Mouse (Mus musculus): ENCODE data around the gene Cadps. TPM values are rescaled to one million over a fixed set of nuclear protein-coding genes. Genes with fewer than 3 reads are reported as not detected.

Cadps gene
- total and polyA plus RNA-seq, 3 experiments: 0.04 to 0.07 TPM; not detected in 1

GRCm38 (mm10) chr14:12394318-12394717 is 428.6 kb downstream of the Cadps start:
- no peak for DNase-seq (ENCODE audit: extremely low read depth)

GRCm38 (mm10) chr14:12393271-12393861 is 429.5 kb downstream of the Cadps start:
- Histone ChIP-seq H3K79me2 (replicated peaks; ENCODE audit: control insufficient read depth, extremely low read depth, insufficient read depth, poor library complexity, severe bottlenecking) (no peaks in the 10 kb centered on the region), H3K4me3 (replicated peaks in 1 of 3; ENCODE audit: low read depth in 2 of 3, low read length in 2 of 3, poor library complexity in 1 of 3) (no peak overlapping the region), H3K9me3 (replicated peaks; ENCODE audit: low read length) (no peaks in the 10 kb centered on the region), H3K27ac (ENCODE audit: insufficient read depth, low read depth) (no peak overlapping the region), H3K4me1 (ENCODE audit: control insufficient read depth in 1 of 2, insufficient read depth in 2 of 2) (peaks cover 0 to 13% of the 10 kb centered on the region in 2 experiments; a peak in 2 of 4 replicates), H3K4me2 (ENCODE audit: insufficient read depth, low read depth, poor library complexity, severe bottlenecking) (no peak overlapping the region), H3K36me3 (replicated peaks in 1 of 2; ENCODE audit: control insufficient read depth in 1 of 2, insufficient read depth in 1 of 2, low read length in 1 of 2) (no peaks in the 10 kb centered on the region), H3K9ac (ENCODE audit: insufficient read depth, low read depth) (no peak overlapping the region), H3K27me3 (replicated peaks) (no peaks in the 10 kb centered on the region)
- TF ChIP-seq USF1 (IDR thresholded peaks at IDR 0.05; ENCODE audit: low read depth, low read length) (no peak), MYC (IDR thresholded peaks at IDR 0.05; ENCODE audit: low read depth, low read length) (no peak), IRF4 (IDR thresholded peaks at IDR 0.05; ENCODE audit: low read depth, low read length) (no peak), ZMIZ1 (IDR thresholded peaks at IDR 0.05; ENCODE audit: low read depth, low read length) (no peak), RAD21 (IDR thresholded peaks at IDR 0.05; ENCODE audit: low read depth, low read length) (no peak), MEF2A (IDR thresholded peaks at IDR 0.05; ENCODE audit: borderline replicate concordance, low read depth, low read length) (no peak), CHD1 (IDR thresholded peaks at IDR 0.05; ENCODE audit: low read depth, low read length) (no peak), USF2 (conservative IDR thresholded peaks at IDR 0.05; ENCODE audit: low read depth, low read length) (no peak)
- dilution Hi-C loops (cut with MboI; ENCODE audit: extremely low pct_ligation_motif_present, extremely low pct_unique_long_range_greater_than_20kb, low sequenced_read_pairs) (no loop called here), in situ Hi-C loops (cut with MboI; ENCODE audit: low pct_ligation_motif_present, low pct_unique_long_range_greater_than_20kb, low sequenced_read_pairs) (no loop called here)
- DNase-seq (ENCODE audit: extremely low read depth): no peak

More at GRCm38 (mm10) chr14:12394318-12394717, 428.6 kb downstream of the Cadps start:
- H3K9me3 ChIP-seq (replicated peaks; ENCODE audit: low read length): no peaks in the 10 kb centered on the region
- no peaks in the 10 kb centered on the region for H3K79me2 ChIP-seq (replicated peaks; ENCODE audit: control insufficient read depth, extremely low read depth, insufficient read depth, poor library complexity, severe bottlenecking)
- H3K4me2 ChIP-seq (ENCODE audit: insufficient read depth, low read depth, poor library complexity, severe bottlenecking): no peak overlapping the region
- dilution Hi-C loops (cut with MboI; ENCODE audit: extremely low pct_ligation_motif_present, extremely low pct_unique_long_range_greater_than_20kb, low sequenced_read_pairs) (no loop called here), in situ Hi-C loops (cut with MboI; ENCODE audit: low pct_ligation_motif_present, low pct_unique_long_range_greater_than_20kb, low sequenced_read_pairs) (no loop called here)
- H3K9ac ChIP-seq (ENCODE audit: insufficient read depth, low read depth): no peak overlapping the region
- H3K27me3 ChIP-seq (replicated peaks): no peaks in the 10 kb centered on the region
- no peak overlapping the region for H3K4me3 ChIP-seq (replicated peaks in 1 of 3; ENCODE audit: low read depth in 2 of 3, low read length in 2 of 3, poor library complexity in 1 of 3)
- H3K4me1 ChIP-seq (ENCODE audit: control insufficient read depth in 1 of 2, insufficient read depth in 2 of 2): peaks cover 0 to 15% of the 10 kb centered on the region in 2 experiments; a peak in 2 of 4 replicates
- no peak overlapping the region for H3K27ac ChIP-seq (ENCODE audit: insufficient read depth, low read depth)
- TF ChIP-seq IRF4 (IDR thresholded peaks at IDR 0.05; ENCODE audit: low read depth, low read length): no peak
- TF ChIP-seq GABPA (IDR thresholded peaks at IDR 0.05; ENCODE audit: insufficient replicate concordance, low read depth, low read length): no peak
- no peak for TF ChIP-seq USF2 (conservative IDR thresholded peaks at IDR 0.05; ENCODE audit: low read depth, low read length)
- no peak for TF ChIP-seq JUND (conservative IDR thresholded peaks at IDR 0.05; ENCODE audit: low read depth, low read length)
- no peak for TF ChIP-seq RCOR1 (conservative IDR thresholded peaks at IDR 0.05; ENCODE audit: low read depth, low read length)
- TF ChIP-seq CHD2 (IDR thresholded peaks at IDR 0.05; ENCODE audit: low read length): no peak
- no peak for TF ChIP-seq MAX (IDR thresholded peaks at IDR 0.05; ENCODE audit: low read length)
- no peak for TF ChIP-seq TBP (conservative IDR thresholded peaks at IDR 0.05; ENCODE audit: low read depth, low read length)
- no peak for TF ChIP-seq ELF1 (IDR thresholded peaks at IDR 0.05; ENCODE audit: low read depth, low read length)
- H3K36me3 ChIP-seq (replicated peaks in 1 of 2; ENCODE audit: control insufficient read depth in 1 of 2, insufficient read depth in 1 of 2, low read length in 1 of 2): no peaks in the 10 kb centered on the region
